Mouse (Mus musculus) spleen, postnatal 36 days (tissue): ENCODE measurements around the gene Scn1b.

Source experiments
- DNase-seq, 2 experiments: peaks; one replicate each; pipeline ENCODE4 v3.0.0; 2022; ENCODE audit warnings: low spot score in 2 of 2, mixed read lengths in 1 of 2

Scn1b gene

DNA sequence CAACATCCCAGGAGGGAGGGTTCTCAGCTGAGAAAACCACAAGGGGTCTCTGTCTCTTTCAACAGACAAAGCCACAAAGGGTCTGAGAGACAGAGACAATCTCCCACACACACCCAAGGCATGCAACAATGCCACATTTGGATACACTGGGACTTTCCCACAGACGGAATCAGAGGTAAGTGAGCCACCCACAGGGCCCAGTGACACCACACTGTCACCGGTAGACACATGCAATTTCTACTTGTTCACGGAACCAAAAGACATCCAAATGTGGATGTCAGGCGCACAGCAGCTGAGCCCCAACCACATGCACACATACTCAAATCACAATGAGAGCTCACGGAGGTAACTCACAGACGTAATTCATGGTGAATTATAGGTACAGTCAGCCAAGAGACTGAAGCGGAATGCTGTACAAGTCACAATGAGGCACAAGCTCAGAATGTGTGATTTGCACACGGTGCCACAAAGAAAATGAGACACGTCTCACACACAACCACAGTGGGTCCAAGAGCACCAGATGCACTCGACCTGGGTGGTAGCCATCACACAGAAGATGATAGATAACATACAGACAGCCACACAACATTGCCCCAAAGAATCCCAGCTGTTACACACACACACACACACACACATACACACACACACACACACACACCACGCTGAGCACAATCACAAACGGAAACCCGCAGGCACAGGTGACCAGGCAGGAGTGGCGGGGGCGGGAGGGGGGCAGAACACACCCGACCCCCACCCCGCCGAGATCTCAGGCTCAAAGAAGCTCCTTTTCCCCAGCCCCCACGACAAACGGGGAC, 23.2 kb upstream of the Scn1b start:
- DNase-seq = peak in 1 of 2 experiments; percentile 50

GRCm38 (mm10) chr7:31149271-31149670, 22.5 kb upstream of the Scn1b start:
- DNase-seq = no peak

DNA sequence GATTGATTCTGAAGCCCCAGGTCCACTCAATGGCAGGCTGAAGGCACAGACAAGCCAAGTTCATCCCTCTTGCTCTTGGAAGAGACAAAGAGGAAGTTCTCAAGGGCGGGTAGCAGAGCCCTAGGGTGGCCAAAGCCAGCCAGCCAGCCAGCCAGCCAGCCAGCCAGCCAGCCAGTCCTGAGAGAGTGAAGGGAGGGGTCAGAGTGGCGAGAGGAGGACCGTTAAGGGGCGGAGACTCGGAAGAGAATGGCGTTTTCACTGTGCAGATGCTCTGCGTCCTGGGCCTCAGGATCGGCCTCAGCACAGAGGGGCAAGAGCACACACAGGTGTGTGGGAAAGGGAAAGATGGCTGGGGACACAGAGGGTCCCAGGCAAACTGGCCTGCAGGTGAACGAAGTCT, 22.0 kb upstream of the Scn1b start:
- DNase-seq = peak; percentile 81

DNA sequence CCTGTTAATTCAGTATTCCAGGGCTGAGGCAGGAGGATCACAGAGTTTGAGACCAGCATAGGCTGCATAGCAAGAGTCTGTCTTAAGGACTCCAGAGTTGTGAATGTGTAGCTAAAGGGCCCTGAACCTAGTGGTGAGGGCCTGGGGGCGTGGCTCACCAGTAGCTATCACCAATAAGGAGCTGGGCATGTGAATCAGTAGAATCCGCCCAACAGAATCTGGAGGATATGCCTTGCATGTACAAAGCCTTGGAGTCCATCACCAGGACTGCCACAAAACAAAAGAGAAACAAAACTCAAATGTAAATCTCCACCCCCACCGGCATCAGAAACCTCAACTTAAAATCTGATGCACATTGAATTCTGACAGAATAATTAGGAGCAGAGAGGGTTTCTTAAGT, 21.3 kb upstream of the Scn1b start:
- no peak for DNase-seq

DNA sequence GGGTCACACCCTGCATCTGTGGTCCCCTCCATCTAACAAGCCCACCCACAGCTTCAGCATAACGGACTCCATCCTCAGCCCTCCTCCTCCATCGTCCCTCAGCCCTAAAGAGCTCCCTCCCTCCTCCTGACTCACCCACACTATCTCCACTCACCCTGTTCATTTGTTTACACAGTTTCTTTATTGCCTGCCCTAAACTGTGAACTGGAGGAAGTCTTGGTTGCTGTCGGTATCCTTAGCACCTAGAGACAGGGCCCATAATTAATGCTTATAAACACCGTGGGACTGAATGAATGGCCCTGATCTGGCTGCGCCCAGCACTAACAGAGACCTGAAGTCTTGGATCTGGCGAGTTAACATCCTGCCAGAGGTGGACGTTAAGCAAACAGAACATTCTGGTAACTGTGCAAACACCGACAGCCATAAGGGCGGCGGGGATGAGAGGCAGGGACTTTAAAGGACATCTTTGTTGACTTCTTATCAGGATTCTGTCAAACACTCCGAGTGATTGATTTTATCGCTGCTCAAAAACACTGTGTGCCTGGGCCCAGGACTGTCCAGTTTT, 18.9 kb upstream of the Scn1b start:
- DNase-seq = no peak

- no peak for DNase-seq
Observed at GRCm38 (mm10) chr7:31144886-31145285, 18.1 kb upstream of the Scn1b start.

DNA sequence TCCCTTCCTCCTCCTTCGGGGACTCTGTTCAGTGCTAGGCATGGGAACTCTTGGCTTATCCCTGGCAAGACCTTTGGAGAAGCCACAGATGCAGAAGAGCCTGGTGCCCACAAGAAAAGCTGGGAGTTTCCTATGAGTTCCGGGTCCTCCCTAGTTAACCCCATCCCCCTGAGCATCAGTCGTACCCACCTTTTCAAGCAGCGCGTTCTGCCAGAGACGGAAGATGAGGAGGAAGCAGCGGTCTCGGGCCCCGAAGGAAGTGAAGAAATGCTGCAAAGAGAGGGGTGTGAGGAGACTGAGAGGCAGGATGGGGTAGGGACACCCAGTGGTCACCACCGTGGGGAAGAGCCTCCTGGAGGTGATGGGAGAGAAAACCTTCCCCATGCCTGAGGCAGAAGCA, 14.1 kb upstream of the Scn1b start:
- DNase-seq = no peak

- no peak for DNase-seq
Observed at GRCm38 (mm10) chr7:31140302-31140701, 13.5 kb upstream of the Scn1b start.

DNA sequence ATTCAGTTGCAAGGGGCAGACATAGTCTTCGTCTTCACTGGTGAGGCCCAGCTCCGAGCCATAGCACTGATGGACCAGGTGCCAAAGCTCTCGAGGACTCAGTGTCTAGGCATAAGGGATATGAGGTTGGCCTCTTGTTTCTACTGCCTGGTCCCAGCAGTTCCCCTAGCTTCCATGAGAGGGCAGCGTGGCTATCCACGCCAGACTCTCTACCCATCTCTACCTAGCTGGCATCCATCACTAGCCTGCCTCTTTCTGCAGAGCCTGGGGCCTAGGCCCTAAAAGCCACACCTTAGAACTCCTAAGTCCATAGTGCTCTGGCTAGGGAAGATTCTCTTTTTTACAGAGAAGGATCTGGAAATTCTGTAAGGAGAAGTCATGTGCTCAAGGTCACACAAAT, 13.0 kb upstream of the Scn1b start:
- peak; percentile 59 to 61 for DNase-seq

DNA sequence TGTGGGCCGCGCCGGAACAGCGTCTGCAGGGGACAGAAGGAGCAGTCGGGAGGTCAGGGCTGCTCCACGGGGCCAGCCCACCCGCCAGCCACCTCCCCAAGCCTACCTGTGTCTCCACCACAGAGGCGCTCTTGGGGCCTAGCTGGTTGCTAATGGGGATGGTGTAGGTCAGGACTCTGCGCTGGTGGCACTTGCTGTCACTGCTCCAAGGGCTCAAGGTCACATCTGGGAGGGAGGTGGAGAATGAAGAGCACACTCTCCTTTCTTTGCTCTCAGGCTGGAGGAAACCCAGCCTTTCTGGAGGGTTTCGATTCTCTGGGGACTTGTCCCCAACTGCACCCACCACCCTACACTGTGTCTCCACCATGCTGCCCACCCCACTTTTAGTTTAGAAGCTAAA, 8.9 kb upstream of the Scn1b start:
- DNase-seq = no peak

GRCm38 (mm10) chr7:31131866-31132265, 5.1 kb upstream of the Scn1b start:
- DNase-seq = no peak

GRCm38 (mm10) chr7:31130841-31131240, 4.0 kb upstream of the Scn1b start:
- DNase-seq = peak; percentile 59 to 61

DNA sequence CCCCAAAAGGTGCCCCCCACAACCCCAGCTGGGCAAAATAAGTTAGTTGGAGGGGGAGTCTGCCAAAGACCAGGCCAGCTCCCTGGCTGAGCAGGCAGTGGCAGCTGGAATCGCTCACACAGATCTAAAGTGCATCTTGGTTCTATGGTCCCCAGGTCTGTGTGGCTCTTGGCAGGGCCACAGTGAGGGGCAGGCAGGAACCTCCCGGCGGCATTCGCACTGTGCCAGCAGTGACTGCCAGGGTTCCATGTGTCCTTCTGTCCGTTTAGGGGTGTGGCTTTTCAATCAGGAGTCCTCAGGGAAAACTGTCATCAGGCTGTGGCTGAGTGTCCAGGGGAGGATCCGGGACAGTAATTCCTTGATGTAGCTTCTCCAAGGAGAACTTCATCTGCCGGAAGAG, 3.4 kb upstream of the Scn1b start:
- no peak for DNase-seq

DNA sequence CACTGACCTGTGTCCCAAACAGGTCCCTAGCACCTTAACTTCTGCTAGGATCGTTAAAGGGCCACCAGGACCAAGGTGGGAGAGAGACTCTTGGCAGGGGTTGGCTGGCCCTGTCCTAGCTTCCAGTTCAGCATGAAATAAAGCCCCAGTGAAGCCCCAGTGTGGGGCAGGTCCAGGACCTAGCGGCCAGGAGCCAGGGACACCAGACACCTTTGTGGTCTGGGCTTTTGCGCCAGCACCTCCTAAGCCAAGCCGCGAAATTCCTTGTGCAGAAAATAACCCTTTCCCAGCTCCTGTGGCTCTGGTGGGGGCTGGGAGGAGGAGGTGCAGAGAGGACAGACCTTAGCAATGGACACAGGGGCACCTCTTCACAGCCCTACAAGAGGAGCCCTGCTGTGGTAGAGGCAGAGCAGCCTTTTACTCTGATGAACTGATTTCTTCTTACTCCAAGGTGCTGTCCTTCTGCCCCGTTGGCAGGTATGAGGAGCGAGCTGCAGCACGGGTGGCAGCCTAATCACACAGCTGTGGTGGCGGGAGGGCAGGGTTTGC, 1.4 kb upstream of the Scn1b start:
- no peak for DNase-seq

DNA sequence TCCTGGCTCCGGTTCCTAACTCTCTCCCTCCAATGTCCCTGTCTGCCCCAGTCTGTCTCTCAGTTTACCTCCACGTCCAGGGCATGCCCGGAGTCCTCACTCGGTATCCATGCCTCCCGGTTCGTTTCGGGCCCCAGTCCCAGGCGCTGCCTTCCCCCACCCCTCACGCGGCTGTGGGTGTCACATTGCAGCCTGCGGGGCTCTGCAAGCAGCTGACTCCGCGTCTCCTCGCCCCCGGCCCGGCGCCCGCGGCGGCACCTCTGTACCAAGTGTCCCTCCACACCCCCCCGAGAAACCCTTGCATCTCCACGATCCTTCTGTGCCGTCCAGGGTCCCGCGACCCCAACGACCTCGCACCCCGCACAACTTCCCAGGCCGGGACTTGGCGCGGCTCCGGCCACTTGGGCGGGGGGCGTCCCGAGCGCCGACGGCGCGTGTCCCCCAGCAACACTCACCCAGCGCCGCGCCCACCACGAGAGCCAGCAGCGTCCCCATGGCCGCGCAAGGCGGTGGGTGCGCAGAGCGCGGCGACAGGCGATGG, 522 bp downstream of the Scn1b start:
- DNase-seq = no peak

GRCm38 (mm10) chr7:31125116-31125515, 1.7 kb downstream of the Scn1b start:
- no peak for DNase-seq

DNA sequence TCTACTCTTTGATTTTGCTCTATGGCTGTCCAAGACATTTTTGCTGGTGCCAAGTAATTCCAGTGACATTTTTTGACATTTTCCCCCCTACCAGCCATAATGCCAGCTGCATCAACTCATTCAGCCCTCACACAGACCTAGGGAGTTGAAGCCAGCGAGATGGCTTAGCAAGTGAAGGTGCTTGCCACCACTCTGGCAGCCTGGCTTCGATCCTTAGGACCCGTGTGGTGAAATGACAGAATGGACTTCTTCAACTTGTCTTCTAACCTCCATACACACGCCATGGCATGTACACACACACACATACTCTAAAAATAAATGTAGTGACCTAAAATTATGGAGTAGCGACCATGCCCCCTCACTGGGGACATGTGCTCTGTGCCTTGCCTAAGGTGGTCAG, 2.4 kb downstream of the Scn1b start:
- no peak for DNase-seq

GRCm38 (mm10) chr7:31123697-31124096, 3.1 kb downstream of the Scn1b start:
- no peak for DNase-seq

GRCm38 (mm10) chr7:31122641-31123631, 3.9 kb downstream of the Scn1b start:
- DNase-seq = no peak

- DNase-seq = no peak
Observed at GRCm38 (mm10) chr7:31119556-31119955, 7.2 kb downstream of the Scn1b start.

DNA sequence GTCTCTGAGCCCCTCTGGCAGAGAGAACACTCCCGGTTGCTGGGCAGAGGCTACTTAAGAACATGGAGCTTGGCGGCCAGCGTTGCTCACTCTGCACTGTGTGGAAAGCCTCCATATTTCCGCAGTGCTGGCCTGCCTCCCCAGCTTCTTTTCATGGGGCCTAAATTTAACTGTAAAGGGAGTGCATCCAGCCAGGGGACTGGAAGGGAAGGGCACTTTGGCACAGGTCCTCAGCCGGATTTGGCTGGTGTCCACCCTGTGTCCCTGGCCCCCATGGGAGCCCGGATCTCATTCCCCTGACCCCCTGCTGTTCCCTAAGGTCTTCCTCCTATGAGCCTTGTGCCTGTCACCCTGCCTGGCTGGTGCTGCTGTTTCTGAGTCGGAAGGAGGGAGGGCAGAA, 8.3 kb downstream of the Scn1b start:
- no peak for DNase-seq

DNA sequence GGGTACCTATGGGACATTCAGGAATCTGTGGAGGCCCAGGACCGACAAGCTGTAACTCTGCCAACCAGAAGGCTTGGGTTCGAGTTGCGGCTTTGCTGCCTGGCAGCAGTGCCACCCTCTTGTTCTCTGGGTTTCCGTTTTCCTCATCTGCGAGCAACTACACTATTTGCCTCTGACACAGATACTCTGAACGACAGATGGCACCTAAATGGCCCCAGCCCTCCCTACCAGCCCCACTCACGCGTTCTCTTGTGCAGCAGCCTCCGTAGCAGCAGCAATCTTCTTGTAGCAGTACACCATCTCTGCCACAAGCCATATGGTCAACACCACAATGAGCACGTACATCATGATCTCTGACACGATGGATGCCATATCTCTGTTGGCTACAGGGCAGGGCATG, 9.3 kb downstream of the Scn1b start:
- DNase-seq = no peak
